Mouse (Mus musculus) midbrain, embryonic 11.5 days (tissue): Measurements from ENCODE around the gene Bco1. TPM values are rescaled to one million over a fixed set of nuclear protein-coding genes. Genes with fewer than 3 reads are reported as not detected.

Experiments
- ATAC-seq: fragments of 200-750 bp; cut with Nextera tagmentation; 2 replicates; pipeline ENCODE4 v1.8.0; 2017; ENCODE audit warnings: moderate TSS enrichment, moderate library complexity; ENCODE audit not compliant: low FRiP score
- DNase-seq: peaks from one replicate; pipeline ENCODE4 v3.0.0; 2015; ENCODE audit warnings: low spot score; ENCODE audit errors: missing footprints
- H3K27ac ChIP-seq: fragments of 300-500 bp; sonication (generic); 2 replicates; pipeline ENCODE4 v1.5.1; 2014; ENCODE audit warnings: low read depth, low read length
- H3K27me3 ChIP-seq: fragments of 300-500 bp; sonication (generic); 2 replicates; pipeline ENCODE4 v1.6.1; 2014; ENCODE audit warnings: mild to moderate bottlenecking, low read length, moderate library complexity, mixed read lengths; ENCODE audit not compliant: control insufficient read depth, insufficient read depth
- H3K36me3 ChIP-seq: fragments of 300-500 bp; sonication (generic); 2 replicates; pipeline ENCODE4 v1.6.1; 2014; ENCODE audit warnings: mild to moderate bottlenecking, low read length, moderate library complexity, mixed read lengths; ENCODE audit not compliant: control insufficient read depth, insufficient read depth
- H3K4me1 ChIP-seq: fragments of 300-500 bp; sonication (generic); 2 replicates; pipeline ENCODE4 v1.6.1; 2014; ENCODE audit warnings: low read length; ENCODE audit not compliant: control insufficient read depth, insufficient read depth
- H3K4me2 ChIP-seq: fragments of 300-500 bp; sonication (generic); 2 replicates; pipeline ENCODE4 v1.6.1; 2014; ENCODE audit warnings: mild to moderate bottlenecking, moderate library complexity
- H3K4me3 ChIP-seq: fragments of 300-500 bp; sonication (generic); 2 replicates; pipeline ENCODE4 v1.5.1; 2014; ENCODE audit warnings: low read depth, low read length
- H3K9ac ChIP-seq: fragments of 300-500 bp; sonication (generic); 2 replicates; pipeline ENCODE4 v1.6.1; 2014; ENCODE audit warnings: low read length
- H3K9me3 ChIP-seq: fragments of 300-500 bp; sonication (generic); 2 replicates; pipeline ENCODE4 v1.6.1; 2016; ENCODE audit warnings: low read length; ENCODE audit not compliant: control insufficient read depth
- WGBS: fragments of 180-500 bp; shearing (Covaris S2); extraction: QIAGEN DNeasy Blood & Tissue Kit; methylation state at CpG from one replicate; pipeline ENCODE4 v1.1.7; 2014; 5-methylcytosine and 5-hydroxymethylcytosine counted together
- polyA plus RNA-seq: library from polyadenylated mRNA; unstranded; fragments of >200 nt; fragmentation: Nextera tagmentation; extraction: Ambion mirVana; gene quantifications from 2 replicates; pipeline ENCODE4 v1.2.1, GENCODE M21; 2014

The Bco1 gene
- polyA plus RNA-seq, result 0.18 and 0.28 TPM in 2 replicates

DNA sequence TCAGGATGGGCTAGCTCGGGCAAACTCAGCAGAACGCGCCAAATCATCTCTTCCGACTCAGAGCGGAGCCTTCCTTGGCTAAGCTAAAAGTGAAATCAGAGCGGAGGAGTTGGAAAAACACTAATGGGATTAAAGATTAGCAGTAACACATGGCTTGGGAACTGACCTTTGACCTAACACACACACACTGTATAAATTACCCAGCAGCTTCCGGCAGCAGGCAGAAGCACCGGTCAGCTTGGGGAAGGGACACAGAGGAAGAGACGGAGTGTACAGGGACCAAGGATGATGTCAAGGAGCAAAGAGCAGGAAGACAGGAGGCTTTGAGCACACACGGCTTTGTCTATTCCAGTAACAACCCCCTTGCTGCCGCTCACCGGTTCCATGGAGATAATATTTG is at the start of gene Bco1:
Gene Bco1, plus strand, starts transcription at position 208 of the 400 bp plus-strand sequence.
- Histone ChIP-seq H3K27me3 (no peaks in the 10 kb centered on the region), H3K4me3 (no peak within 1 kb of the TSS), H3K27ac (no peak within 1 kb of the TSS), H3K36me3 (no peaks in the 10 kb centered on the region), H3K4me1 (peaks cover 3% of the 10 kb centered on the region; the same call in 1 of the 2 replicates), H3K9me3 (peaks cover 3% of the 10 kb centered on the region; the same call in 1 of the 2 replicates), H3K4me2 (no peak within 1 kb of the TSS), H3K9ac (no peak within 1 kb of the TSS)
- WGBS, result 54% methylated on average over 12 of the region's 12 CpGs
- DNase-seq, result peak; percentile 88
- peak; percentile 52; the same call in 1 of the 2 replicates for ATAC-seq

DNA sequence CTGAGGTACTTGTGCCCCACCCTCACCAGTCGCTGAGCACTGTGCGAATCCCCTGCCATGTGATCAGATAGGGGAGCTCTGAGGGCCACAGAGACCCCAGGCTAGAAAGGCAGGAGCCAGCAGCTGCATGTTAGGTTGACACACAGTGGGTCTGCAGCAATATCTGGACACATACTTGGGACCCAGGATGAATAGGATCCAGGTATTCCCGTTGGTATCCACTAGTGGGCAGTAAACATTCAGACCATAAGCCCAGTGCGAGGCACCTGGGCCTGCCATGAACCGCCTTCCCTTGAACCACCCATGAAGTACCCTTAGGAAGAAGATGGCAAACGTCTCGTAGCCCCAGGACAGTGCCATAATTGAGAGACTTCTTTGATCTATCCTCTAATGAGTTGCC is 46.2 kb upstream of the Bco1 start:
- H3K4me3 ChIP-seq, result no peak overlapping the region
- H3K27me3 ChIP-seq, result no peaks in the 10 kb centered on the region
- WGBS, result 67% methylated on average over 7 of the region's 7 CpGs
- H3K9me3 ChIP-seq, result no peaks in the 10 kb centered on the region
- H3K36me3 ChIP-seq, result no peaks in the 10 kb centered on the region
- no peak for ATAC-seq
- H3K4me2 ChIP-seq, result no peak overlapping the region
- no peak for DNase-seq
- no peak overlapping the region for H3K9ac ChIP-seq
- no peak overlapping the region for H3K27ac ChIP-seq
- H3K4me1 ChIP-seq, result no peaks in the 10 kb centered on the region

DNA sequence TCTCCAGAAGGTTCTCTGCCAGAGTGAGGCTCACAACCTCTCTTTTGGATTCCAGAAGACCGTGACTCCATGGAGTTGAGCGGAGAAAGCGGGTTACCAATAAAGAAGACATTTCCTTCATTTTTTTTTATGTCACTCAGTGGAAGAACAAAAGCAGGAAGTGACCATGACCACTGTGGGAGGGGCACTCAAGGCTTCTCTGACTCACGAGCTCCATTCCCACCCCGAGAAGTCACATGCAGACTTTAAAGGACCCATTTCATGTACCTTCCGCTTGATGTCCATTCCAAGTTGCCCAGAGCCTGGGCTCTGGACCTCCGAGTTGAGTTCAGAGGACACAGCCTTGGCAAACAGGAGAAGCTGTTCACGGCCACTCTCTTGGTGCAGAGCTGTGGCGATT is 44.9 kb upstream of the Bco1 start:
- Histone ChIP-seq H3K9ac (no peak overlapping the region), H3K36me3 (no peaks in the 10 kb centered on the region), H3K4me2 (no peak overlapping the region), H3K27me3 (no peaks in the 10 kb centered on the region), H3K9me3 (no peaks in the 10 kb centered on the region), H3K27ac (no peak overlapping the region), H3K4me3 (no peak overlapping the region), H3K4me1 (no peaks in the 10 kb centered on the region)
- DNase-seq, result peak; percentile 51
- no peak for ATAC-seq
- WGBS, result 88% methylated on average over 9 of the region's 9 CpGs

DNA sequence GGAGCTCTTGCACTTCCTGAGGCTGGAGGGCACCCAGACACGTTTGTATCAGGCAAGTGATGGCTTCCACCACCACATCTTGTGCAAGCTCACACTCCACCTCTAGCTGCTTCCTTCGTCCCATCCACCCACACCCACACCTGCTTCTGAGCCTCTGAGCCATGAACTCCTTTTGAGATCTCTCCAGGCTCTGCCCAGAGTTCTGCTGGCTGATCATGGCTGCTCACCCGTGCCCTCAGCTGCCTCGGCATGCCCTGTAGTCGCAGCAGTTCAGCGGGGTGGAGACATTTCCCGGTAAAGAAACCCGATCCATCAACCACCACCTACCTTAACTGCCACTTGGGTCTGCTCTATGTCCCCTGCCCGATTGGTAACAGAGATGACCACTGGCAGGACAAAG is 44.3 kb upstream of the Bco1 start:
- 69% methylated on average over 9 of the region's 9 CpGs for WGBS
- no peak for ATAC-seq
- Histone ChIP-seq H3K9ac (no peak overlapping the region), H3K27ac (no peak overlapping the region), H3K27me3 (no peaks in the 10 kb centered on the region), H3K4me1 (no peaks in the 10 kb centered on the region), H3K36me3 (no peaks in the 10 kb centered on the region), H3K9me3 (no peaks in the 10 kb centered on the region), H3K4me2 (no peak overlapping the region), H3K4me3 (no peak overlapping the region)
- DNase-seq, result peak; percentile 59

DNA sequence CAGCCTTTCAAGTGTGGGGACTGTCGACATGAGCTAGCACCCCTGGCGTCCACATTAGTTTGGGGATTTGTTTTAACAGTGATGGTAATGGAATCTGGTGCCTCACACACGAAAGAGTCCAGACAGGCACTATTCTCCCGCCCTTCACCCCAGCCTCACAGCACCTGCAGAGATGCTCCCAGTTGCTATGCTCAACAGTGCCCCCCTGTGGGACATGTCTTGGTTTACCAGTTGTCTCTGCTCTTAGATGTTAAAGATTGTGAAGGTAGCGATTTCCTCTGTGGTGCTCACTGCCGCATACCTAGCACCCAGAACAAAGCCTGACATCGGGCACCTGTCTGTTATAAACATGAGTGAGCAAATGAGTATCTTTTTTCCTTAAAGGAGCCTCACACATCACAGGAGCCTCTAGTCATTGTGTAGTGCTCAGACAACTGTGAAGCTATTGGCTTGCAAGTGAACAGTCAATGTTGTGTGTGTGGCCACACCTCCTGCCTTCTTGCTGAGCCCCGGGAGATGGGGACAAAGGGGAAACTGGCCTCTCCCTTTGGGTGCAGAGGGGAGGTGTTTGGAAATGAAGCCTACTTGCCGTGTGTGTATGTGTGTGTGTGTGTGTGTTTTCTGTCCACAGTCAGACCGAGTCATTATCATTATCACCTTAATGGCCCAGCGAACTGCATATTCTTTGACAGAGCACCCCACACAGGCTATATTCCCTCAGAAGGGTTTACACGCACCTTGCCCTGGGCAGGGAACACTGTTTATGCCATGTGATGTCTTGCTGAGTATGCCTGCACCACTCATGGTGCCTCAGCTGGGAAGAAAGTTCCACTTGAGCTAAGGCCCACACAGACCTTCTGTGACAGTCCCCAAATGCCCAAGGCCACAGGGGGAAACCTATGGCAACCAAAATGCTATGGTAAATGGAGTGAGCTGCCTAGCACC is 42.2 kb upstream of the Bco1 start:
- no peaks in the 10 kb centered on the region for H3K9me3 ChIP-seq

DNA sequence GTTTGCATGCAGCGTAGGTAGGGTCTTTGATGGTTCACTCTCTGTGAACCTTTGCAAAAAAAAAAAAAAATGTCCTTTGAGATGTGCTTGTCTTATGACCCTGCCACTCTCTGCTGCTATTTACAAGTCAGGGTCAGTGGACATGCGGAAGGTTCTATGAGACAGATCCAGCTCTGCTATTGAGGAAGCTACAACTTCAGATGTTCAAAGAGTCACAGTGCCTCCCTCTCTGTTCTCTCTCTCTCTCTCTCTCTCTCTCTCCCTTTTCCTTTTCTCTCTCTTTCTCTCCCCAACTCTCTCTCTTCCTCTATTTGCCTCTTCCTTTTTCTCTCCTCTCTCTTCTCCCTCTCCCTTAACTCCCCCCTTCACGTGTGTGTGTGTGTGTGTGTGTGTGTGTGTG is 41.5 kb upstream of the Bco1 start:
- Histone ChIP-seq H3K4me1 (no peaks in the 10 kb centered on the region), H3K4me3 (no peak overlapping the region), H3K27me3 (no peaks in the 10 kb centered on the region), H3K4me2 (no peak overlapping the region), H3K27ac (no peak overlapping the region), H3K36me3 (no peaks in the 10 kb centered on the region), H3K9ac (no peak overlapping the region), H3K9me3 (no peaks in the 10 kb centered on the region)
- 87% methylated on average over 3 of the region's 3 CpGs for WGBS
- DNase-seq, result peak; percentile 73
- no peak for ATAC-seq

More for the DNA sequence above, 42.2 kb upstream of the Bco1 start:
- no peak overlapping the region for H3K27ac ChIP-seq
- no peak overlapping the region for H3K4me2 ChIP-seq
- DNase-seq (peak; percentile 73), ATAC-seq (no peak)
- no peak overlapping the region for H3K9ac ChIP-seq
- no peaks in the 10 kb centered on the region for H3K36me3 ChIP-seq
- no peak overlapping the region for H3K4me3 ChIP-seq
- 68% methylated on average over 12 of the region's 12 CpGs for WGBS
- no peaks in the 10 kb centered on the region for H3K4me1 ChIP-seq
- H3K27me3 ChIP-seq, result no peaks in the 10 kb centered on the region

DNA sequence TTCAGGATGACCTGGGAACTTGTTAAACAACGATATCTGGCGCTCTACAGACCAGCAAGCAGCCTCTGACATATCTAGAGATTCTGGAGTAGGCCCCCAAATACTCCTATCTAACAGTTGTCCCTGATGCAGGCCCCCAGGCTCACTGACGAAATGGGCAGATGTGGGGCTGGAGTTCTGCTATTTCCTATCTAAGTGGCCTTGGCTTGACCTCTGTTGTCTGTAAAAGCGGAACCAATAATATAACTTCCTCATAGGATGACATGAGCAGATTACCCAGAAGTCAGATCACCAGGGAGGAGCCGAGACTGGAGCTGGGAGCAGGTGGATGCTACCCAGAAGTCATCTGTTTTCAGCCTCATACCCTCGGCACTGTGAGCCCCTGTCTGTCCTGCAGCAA is 40.6 kb upstream of the Bco1 start:
- Histone ChIP-seq H3K4me2 (no peak overlapping the region), H3K27me3 (no peaks in the 10 kb centered on the region), H3K4me3 (no peak overlapping the region)

DNA sequence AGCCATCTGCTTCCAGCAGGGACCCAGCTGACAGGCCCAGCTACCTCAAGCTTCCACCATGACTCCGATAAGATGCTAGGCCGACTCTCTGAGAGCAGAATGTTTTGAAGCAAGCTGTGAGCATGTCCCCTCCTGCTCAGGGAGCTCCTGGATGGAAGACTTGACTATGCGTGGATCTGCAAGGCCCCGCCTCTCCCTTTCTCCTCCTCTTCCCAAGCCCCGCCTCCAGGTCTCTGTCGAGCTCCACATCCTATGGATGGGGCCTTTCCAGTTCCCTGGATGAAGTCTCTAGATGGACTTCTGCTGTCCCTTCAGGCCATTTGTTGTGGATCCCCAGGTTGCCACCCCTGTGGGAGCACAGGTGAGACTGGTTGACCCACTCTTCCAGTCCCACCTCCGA is 36.6 kb upstream of the Bco1 start:
- H3K4me3 ChIP-seq, result no peak overlapping the region
- DNase-seq, result no peak

More for the DNA sequence above, 40.6 kb upstream of the Bco1 start:
- DNase-seq, result peak; percentile 10
- no peaks in the 10 kb centered on the region for H3K4me1 ChIP-seq
- no peaks in the 10 kb centered on the region for H3K9me3 ChIP-seq
- no peak overlapping the region for H3K9ac ChIP-seq
- WGBS, result 76% methylated on average over 6 of the region's 6 CpGs
- no peaks in the 10 kb centered on the region for H3K36me3 ChIP-seq
- H3K27ac ChIP-seq, result no peak overlapping the region
- no peak for ATAC-seq

DNA sequence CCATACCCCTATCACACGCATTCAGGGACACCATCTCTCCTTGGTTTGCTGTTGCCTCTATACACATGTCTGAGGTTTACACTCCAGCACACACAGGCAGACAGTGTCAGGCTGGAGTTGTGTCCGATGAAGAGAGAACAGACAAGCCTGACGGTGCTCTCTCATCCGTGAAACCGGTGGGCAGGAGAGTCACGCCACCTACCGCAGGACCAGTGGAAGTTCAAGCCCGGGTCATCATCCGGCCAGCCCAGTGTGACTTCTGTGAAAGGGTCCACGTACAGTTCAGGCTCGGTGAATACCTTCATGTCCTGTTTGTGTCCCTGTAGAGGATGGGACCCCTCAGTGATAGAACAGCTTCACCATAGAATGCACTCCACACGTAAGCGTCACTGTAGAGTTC is 35.3 kb upstream of the Bco1 start:
- Histone ChIP-seq H3K27ac (no peak overlapping the region), H3K4me2 (no peak overlapping the region), H3K9me3 (peaks cover 3% of the 10 kb centered on the region; the same call in 1 of the 2 replicates), H3K4me3 (no peak overlapping the region), H3K27me3 (no peaks in the 10 kb centered on the region), H3K9ac (no peak overlapping the region), H3K36me3 (no peaks in the 10 kb centered on the region), H3K4me1 (peaks cover 3% of the 10 kb centered on the region; the same call in 1 of the 2 replicates)
- peak; percentile 64 for DNase-seq
- WGBS, result 78% methylated on average over 13 of the region's 13 CpGs
- no peak for ATAC-seq

More for the DNA sequence above, 36.6 kb upstream of the Bco1 start:
- no peaks in the 10 kb centered on the region for H3K36me3 ChIP-seq
- no peaks in the 10 kb centered on the region for H3K27me3 ChIP-seq
- no peak for ATAC-seq
- H3K9me3 ChIP-seq, result peaks cover 3% of the 10 kb centered on the region; the same call in 1 of the 2 replicates
- no peak overlapping the region for H3K4me2 ChIP-seq
- 71% methylated on average over 7 of the region's 7 CpGs for WGBS
- no peak overlapping the region for H3K27ac ChIP-seq
- no peak overlapping the region for H3K9ac ChIP-seq
- H3K4me1 ChIP-seq, result peaks cover 3% of the 10 kb centered on the region; the same call in 1 of the 2 replicates
